Mouse (Mus musculus): Measurements from ENCODE around the gene Kdm1a.

DNA sequence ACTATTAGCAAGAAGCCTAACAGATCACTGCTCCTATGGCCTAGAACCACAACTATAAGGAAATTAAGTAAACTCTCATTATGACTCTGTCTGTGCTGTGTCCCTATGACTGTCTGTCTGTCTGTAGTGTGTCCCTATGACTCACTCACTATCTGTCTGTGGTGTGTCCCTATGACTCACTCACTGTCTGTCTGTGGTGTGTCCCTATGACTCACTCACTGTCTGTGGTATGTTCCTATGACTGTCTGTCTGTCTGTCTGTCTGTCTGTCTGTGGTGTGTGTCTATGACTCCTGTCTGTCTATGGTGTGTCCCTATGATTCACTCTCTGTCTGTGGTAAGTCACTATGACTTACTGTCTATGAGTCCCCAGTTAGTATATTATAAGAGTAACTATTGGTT lies 32.5 kb downstream of the Kdm1a start:
- TF ChIP-seq POLR2A (IDR thresholded peaks at IDR 0.05; ENCODE audit: borderline replicate concordance, low read depth, low read length) (no peak), CTCF (IDR thresholded peaks at IDR 0.05; ENCODE audit: low read depth, low read length) (no peak)

Data from bone marrow macrophage, adult 2 months (primary cell).